Mouse (Mus musculus) testis, adult 2 months (tissue): ENCODE data around the gene Calm1.

ENCODE experiments used
- CTCF ChIP-seq: fragments of 200-500 bp; IDR thresholded peaks from 2 replicates; pipeline ENCODE4 v1.5.1; 2012; ENCODE audit warnings: low read depth, mild to moderate bottlenecking, inconsistent platforms, low read length, moderate library complexity; ENCODE audit not compliant: control insufficient read depth, insufficient read depth, insufficient replicate concordance
- POLR2A ChIP-seq: fragments of 200-500 bp; IDR thresholded peaks from 2 replicates; pipeline ENCODE4 v1.6.1; 2012; ENCODE audit warnings: low read depth, mild to moderate bottlenecking, inconsistent platforms, low read length, moderate library complexity; ENCODE audit not compliant: control insufficient read depth

- no peak for TF ChIP-seq CTCF
- TF ChIP-seq POLR2A: no peak
Observed at GRCm38 (mm10) chr12:100152466-100152865, 46.8 kb upstream of the Calm1 start.
